Mouse (Mus musculus): ENCODE measurements at regions not wholly inside any gene's neighbourhood (a gene's known extent, or its start where the extent isn't known, plus 50 kb on each side); places are given as distances from the start of the nearest gene placed in this dataset.

- DNase-seq, result no peak
These were observed 523.5 kb downstream of the Rnf144a start for GRCm38 (mm10) chr12:25891391-25892167.

- DNase-seq, result peak in 1 of 2 experiments; percentile 3
These were observed 524.3 kb downstream of the Rnf144a start for GRCm38 (mm10) chr12:25890722-25891121.

- no peak for DNase-seq
These were observed 531.3 kb downstream of the Rnf144a start for GRCm38 (mm10) chr12:25883771-25884171.

- DNase-seq, result no peak
These were observed 543.2 kb downstream of the Rnf144a start for GRCm38 (mm10) chr12:25871816-25872215.

DNA sequence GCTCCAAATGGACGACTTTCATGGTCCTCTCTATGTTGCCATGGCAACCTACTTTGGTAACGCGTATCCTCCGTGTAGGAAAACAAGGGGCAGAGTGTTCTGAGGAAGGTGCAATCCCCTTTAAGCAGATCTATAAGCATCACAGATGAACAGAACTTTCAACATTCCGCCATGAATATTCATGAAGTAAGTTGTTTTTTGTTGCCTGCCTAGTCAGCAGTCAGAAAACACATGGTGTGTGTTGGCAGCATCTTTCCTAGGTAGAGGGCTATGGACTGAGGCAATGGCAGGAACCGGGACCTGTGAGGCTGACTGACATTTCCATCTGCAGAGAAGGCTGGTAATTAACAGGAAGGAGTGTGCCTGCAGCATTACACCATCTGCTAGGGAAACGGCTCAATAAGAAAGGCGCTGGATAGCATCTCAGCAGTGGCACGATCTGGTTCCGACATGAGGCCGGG, 544.0 kb downstream of the Rnf144a start:
- DNase-seq, result no peak

DNA sequence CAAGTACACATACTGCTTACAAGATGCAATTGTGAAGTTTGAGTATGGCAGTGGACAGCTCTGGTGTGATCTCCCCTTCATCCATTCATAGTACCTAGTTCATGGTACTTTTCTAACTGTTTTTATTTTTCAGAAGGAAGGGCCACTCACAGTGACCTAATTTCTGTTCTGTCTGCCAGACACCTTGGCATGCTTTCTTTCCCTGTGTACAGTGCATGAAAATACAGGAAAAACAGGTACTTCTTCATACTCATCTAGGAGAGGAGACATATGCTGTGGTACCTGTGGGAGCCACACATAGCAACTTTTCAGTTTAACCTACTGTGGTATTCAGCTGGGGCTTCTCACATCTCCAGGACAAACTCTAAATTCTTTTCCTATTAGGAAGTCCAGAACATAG, 545.2 kb downstream of the Rnf144a start:
- DNase-seq, result no peak

DNA sequence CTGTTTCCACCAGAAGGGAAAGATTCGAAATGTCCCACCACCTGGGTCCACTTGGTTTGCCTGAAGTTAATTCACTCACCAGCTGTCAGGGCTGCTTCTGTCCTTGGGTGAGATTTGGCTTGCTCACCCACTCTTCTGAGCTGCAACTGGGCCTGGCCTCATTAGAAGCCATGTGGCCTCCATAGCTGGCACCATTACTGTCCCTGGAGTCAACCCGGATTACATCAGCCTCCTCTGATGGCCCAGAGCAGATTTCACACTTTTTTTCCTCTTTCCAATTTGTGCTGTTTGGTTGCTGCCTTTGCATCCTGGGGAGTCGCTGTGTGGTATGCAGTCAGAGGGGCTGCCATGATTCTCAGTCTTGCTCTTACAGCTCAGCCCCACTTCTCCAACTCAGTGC, 550.0 kb downstream of the Rnf144a start:
- DNase-seq, result peak in 1 of 2 experiments; percentile 2

- peak; percentile 33 to 38 for DNase-seq
These were observed 550.8 kb downstream of the Rnf144a start for GRCm38 (mm10) chr12:25864113-25864852.

- DNase-seq, result no peak
These were observed 554.0 kb downstream of the Rnf144a start for GRCm38 (mm10) chr12:25861100-25861499.

GRCm38 (mm10) chr12:25858397-25858796, 556.7 kb downstream of the Rnf144a start:
- no peak for DNase-seq

GRCm38 (mm10) chr12:25830057-25830456, 585.0 kb downstream of the Rnf144a start:
- no peak for DNase-seq

GRCm38 (mm10) chr12:25827961-25828360, 587.1 kb downstream of the Rnf144a start:
- no peak for DNase-seq

DNA sequence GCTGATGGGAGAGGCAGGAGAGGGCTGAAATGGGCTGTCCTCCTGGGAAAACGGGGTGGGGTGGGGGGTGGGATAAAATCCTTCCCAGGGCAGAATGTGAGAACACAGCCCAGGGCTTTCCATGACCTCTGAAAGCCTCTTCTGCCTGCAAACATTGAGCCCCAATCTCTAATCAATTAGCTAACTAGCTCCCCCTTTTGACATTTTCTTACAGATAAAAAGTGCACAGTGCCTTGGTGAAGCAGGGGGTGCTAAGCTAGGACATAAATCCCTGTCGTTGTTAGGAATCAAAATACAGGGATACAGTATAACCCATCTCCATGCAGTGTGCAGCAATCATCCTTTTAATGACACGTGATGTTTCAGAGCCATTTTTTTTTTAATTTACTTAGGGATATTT, 588.1 kb downstream of the Rnf144a start:
- no peak for DNase-seq

DNA sequence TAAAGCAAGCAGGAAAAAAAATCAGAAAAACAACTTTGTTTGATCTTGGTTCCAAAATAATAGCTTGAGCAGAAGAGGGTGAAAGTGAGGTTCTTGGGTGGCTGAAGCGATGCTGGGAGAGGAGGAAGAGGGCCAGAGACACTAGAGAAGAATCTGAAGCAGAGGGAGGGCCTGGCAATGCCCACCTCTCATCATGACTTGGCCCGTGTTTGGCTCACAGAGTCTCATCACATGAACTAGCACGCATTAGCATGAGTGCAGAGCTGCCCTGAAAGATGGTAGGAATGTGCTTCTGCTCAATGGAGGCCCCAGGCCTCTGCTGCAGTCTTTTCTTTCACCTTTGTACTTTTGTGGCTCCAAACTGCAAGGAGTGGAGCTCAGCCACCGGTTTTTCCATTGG, 588.6 kb downstream of the Rnf144a start:
- DNase-seq, result no peak

- DNase-seq, result peak; percentile 9 to 33
These were observed 598.8 kb downstream of the Rnf144a start for GRCm38 (mm10) chr12:25816248-25816647.

GRCm38 (mm10) chr12:25795092-25795491, 620.0 kb downstream of the Rnf144a start:
- DNase-seq, result no peak

DNA sequence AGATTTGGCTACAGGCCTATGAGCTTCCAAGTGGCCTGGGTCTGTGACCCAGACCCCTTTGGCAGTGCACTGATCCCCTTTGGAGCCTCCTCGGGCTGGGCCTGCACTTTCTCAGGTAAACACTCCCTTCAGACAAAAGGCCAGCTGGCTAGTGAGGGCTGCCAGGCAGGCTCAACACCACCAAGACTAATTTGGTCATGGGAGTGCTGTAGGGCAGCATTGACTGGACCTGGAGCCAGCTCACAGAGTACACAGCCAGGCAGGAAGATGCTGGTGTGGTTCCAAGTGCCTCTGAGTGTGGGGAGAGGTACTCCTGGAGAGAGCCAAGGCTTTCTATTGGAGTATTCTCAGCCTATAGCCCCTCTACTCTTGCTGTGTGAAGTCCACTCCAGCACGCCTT, 620.5 kb downstream of the Rnf144a start:
- peak; percentile 49 to 57 for DNase-seq

DNA sequence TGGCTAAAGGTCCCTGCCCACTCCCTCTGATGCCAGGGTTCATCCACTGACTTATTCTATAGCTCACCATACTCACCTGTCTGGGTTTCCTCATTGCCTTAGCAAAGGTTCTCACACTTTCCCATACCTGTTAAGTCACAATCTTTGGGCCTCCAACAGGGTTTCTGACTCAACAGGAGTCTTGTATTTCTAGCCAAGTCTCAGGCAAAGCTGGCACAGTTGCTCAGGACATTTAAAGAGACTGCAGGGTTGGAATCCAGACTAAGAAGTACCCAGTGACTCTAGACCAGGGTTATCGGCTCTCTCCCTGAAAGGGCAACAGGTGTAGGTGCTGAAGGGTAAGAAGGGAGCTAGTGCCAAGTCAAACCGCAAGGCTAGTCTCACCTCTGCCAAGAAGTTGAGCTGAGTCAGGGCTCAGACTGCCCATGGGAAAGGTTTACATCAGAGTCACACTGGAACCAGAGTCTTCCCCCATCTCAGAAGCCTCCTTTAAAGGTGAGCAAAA, 622.4 kb downstream of the Rnf144a start:
- DNase-seq, result peak; percentile 69 to 77

- DNase-seq, result peak; percentile 42 to 63
These were observed 624.1 kb downstream of the Rnf144a start for GRCm38 (mm10) chr12:25790956-25791355.

GRCm38 (mm10) chr12:25785646-25786606, 629.1 kb downstream of the Rnf144a start:
- DNase-seq, result peak; percentile 75 to 79

DNA sequence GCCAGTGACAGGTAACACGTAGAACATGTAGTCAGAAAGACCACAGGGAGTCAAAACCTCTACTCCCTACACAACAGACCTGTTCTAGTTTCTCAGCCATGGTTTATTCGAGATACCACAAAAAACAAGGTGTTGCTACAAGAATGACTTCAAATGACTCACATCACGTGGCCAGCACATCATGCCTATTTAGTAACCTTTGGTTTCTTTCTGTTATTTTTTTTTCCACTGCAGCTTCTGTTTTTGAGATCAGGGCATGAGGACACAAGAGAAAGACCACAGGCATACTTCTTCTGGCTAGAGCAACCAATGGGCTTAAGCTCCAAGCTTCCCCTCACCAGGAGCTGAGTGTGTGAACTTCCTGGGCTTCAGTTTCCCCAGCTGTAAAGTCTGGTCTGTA, 630.7 kb downstream of the Rnf144a start:
- DNase-seq, result no peak

DNA sequence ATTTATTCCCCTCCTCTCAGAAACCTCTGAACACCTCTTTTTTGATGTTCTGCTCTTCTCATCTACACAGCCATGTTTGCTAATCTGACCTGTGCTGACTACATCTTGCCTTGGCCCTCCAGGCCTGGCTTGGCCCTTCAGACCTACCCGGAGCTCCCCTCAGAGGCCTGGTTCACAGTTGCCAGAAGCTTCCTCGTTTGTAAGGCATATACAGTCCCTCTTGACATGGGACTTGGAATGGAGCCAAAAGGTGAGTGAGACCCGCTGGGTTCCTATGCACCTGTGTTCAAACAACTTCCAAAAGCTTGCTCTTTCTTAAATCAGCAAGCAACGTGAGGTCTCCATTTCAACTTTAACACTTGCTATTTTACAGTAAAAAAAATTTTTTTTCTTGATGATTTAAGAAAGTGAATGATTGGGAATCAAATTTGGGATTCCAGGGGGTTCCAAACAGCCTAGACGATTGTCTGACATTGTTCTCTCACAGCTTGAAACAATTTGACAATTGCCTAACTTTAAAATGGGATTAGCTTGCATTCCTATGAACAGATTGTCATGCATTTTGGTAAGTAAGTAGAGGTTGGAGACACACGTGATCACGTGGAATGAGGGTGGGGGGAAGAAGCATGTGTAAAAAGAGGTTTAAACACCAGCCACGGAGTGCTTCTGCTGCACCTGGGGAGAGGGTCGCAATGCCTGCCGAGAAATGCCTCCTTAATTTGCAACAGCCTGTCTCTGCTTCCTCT, 631.9 kb downstream of the Rnf144a start:
- no peak for DNase-seq

Measured in lung, adult 18-20 months (tissue).